Mouse (Mus musculus) forebrain, postnatal 0 days (tissue): ENCODE results near the gene Olfr1385. TPM values are rescaled to one million over a fixed set of nuclear protein-coding genes. Genes with fewer than 3 reads are reported as not detected.
"Not testable (repeated sequence)": the region's sequence is repeated elsewhere in the genome, so short reads cannot be mapped to it uniquely, and the experiment has no call there.

Experiments
- ATAC-seq: fragments of 200-750 bp; cut with Nextera tagmentation; 2 replicates; pipeline ENCODE4 v1.8.0; 2017; ENCODE audit warnings: mild to moderate bottlenecking, moderate library complexity
- DNase-seq: peaks from one replicate; pipeline ENCODE4 v3.0.0-alpha.2; 2015
- H3K27ac ChIP-seq: fragments of 300-500 bp; sonication (generic); 2 replicates; pipeline ENCODE4 v1.5.1; 2014; ENCODE audit warnings: low read depth, mild to moderate bottlenecking, antibody characterized with exemption, low read length, moderate library complexity, mixed read lengths
- H3K27me3 ChIP-seq: fragments of 300-500 bp; sonication (generic); 2 replicates; pipeline ENCODE4 v1.6.1; 2014; ENCODE audit warnings: mild to moderate bottlenecking, low read length, mixed read lengths; ENCODE audit not compliant: insufficient read depth
- H3K36me3 ChIP-seq: fragments of 300-500 bp; sonication (generic); 2 replicates; pipeline ENCODE4 v1.6.1; 2014; ENCODE audit warnings: mild to moderate bottlenecking, moderate library complexity; ENCODE audit not compliant: insufficient read depth
- H3K4me1 ChIP-seq: fragments of 300-500 bp; sonication (generic); 2 replicates; pipeline ENCODE4 v1.6.1; 2014; ENCODE audit warnings: antibody characterized with exemption; ENCODE audit not compliant: insufficient read depth
- H3K4me2 ChIP-seq: fragments of 300-500 bp; sonication (generic); 2 replicates; pipeline ENCODE4 v1.6.1; 2014; ENCODE audit warnings: low read depth, mild to moderate bottlenecking, moderate library complexity
- H3K4me3 ChIP-seq: fragments of 300-500 bp; sonication (generic); 2 replicates; pipeline ENCODE4 v1.5.1; 2014; ENCODE audit warnings: low read depth, low read length, mixed read lengths
- H3K9ac ChIP-seq: fragments of 300-500 bp; sonication (generic); 2 replicates; pipeline ENCODE4 v1.6.1; 2014; ENCODE audit warnings: mild to moderate bottlenecking
- H3K9me3 ChIP-seq: fragments of 300-500 bp; sonication (generic); 2 replicates; pipeline ENCODE4 v1.6.1; 2016; ENCODE audit warnings: low read length
- CTCF ChIP-seq: sonication (generic); IDR thresholded peaks from 2 replicates; pipeline ENCODE4 v1.5.1; 2016; ENCODE audit warnings: antibody characterized with exemption, control low read depth, low read depth
- WGBS: fragments of 180-500 bp; shearing (Covaris S2); extraction: QIAGEN DNeasy Blood & Tissue Kit; methylation state at CpG from one replicate; pipeline ENCODE4 v1.1.7; 2014; 5-methylcytosine and 5-hydroxymethylcytosine counted together
- polyA plus RNA-seq: library from polyadenylated mRNA; unstranded; fragments of >200 nt; fragmentation: Nextera tagmentation; extraction: Ambion mirVana; gene quantifications from 2 replicates; pipeline ENCODE4 v1.2.1, GENCODE M21; 2015
- total RNA-seq: library from RNA; depleted of rRNA; stranded (reverse); fragments of >200 nt; gene quantifications from 2 replicates; pipeline ENCODE4 v1.2.3, GENCODE M21; 2014; rRNA removed

Olfr1385 gene
- total and polyA plus RNA-seq, 2 experiments from 2014 or later: 0.05 TPM; not detected in 1

DNA sequence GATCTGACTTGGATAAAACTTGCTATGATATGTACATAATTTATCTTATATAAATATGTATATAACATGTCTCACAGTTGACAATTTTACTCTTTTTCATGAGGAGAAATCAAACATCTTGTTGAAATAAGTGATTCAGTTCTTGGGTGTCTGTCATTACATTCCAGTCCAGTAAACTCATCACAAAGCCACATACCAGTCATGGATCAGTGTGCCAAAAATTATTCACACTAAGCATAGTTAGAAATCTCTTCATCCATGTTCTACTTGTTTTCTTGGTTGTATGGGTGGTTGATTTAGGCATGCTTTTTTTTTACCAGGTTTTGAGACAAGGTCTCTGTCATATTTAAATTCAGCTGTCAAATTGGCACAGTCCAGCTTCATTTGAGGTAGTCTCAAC lies 43.9 kb downstream of the Olfr1385 start:
- no peak for ATAC-seq
- H3K9ac ChIP-seq: no peak overlapping the region
- no peaks in the 10 kb centered on the region for H3K4me1 ChIP-seq
- no peak overlapping the region for H3K27ac ChIP-seq
- no peaks in the 10 kb centered on the region for H3K27me3 ChIP-seq
- TF ChIP-seq CTCF: no peak
- H3K9me3 ChIP-seq: no peaks in the 10 kb centered on the region
- H3K4me2 ChIP-seq: no peak overlapping the region
- DNase-seq: no peak
- H3K36me3 ChIP-seq: no peaks in the 10 kb centered on the region
- H3K4me3 ChIP-seq: no peak overlapping the region

DNA sequence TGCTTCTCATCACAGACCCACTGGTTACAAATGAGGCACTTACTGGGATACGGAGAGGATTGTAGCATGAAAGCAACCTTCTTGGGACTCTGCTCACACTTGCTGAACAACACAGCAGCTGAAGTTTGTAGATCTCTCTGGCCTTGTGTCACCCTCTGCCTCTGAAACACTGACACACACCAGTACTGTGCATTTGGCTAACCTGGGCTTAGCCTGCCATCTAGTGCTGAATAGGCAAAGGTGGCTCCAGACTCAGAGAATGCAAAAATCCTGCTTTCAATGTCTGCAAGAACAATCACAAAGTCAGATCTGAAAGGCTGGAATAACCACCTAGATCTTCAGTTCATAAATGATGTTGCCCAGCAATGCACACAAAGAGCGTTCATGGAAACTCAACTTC lies 47.8 kb downstream of the Olfr1385 start:
- not testable (repeated sequence) for H3K4me2 ChIP-seq, H3K4me3 ChIP-seq, H3K4me1 ChIP-seq, H3K27ac ChIP-seq, H3K36me3 ChIP-seq, H3K9ac ChIP-seq, H3K27me3 ChIP-seq, H3K9me3 ChIP-seq
- peak; percentile 65 for TF ChIP-seq CTCF
- 83% methylated on average over 2 of the region's 2 CpGs for WGBS
- peak; percentile 50 for DNase-seq
- ATAC-seq: peak; percentile 84

DNA sequence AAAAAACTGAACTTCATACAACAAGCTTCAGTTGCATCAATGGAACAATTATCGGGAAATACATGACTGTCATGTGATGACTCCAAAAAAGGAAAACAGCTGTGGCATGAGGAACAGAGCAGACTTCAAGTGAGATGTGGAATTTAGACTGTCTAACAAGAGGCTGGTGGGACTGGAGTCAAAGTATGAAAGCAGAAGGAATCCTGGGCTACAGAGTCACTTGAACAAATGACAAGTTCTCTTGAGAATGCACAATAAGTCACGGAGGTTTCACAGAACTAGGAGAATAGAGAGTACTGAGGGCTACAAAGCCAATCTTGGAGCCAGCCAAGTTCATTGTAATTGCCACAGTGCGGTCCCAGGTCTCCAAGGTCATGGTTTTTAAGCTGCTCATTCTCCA lies 54.3 kb downstream of the Olfr1385 start, which contains the start of gene Olfr1381:
TSS of gene Olfr1381 (plus strand) at position 301 of the 400 bp plus-strand sequence.
- not testable (repeated sequence) for H3K4me3 ChIP-seq, H3K36me3 ChIP-seq, H3K9ac ChIP-seq, DNase-seq, H3K27ac ChIP-seq, H3K27me3 ChIP-seq, H3K4me2 ChIP-seq, H3K4me1 ChIP-seq, ATAC-seq, H3K9me3 ChIP-seq
- WGBS: 69% methylated on average over 3 of the region's 3 CpGs

Other genes starting within 250 kb of the Olfr1385 start
- gene Mgat1, start 244.9 kb upstream of the Olfr1385 start, total RNA-seq: 63.3 and 75.7 TPM in 2 replicates
- gene Mgat1, start 244.9 kb upstream of the Olfr1385 start, polyA plus RNA-seq: 25.3 and 28.1 TPM in 2 replicates
- gene Olfr1393, start 210.8 kb upstream of the Olfr1385 start, total RNA-seq: 0.08 and 0.48 TPM in 2 replicates
- 0.10 TPM in 1 of 2 replicates, not detected in the other for gene Olfr1393, start 210.8 kb upstream of the Olfr1385 start, polyA plus RNA-seq
- 0.31 and 0.95 TPM in 2 replicates for gene Olfr1392, start 203.8 kb upstream of the Olfr1385 start, total RNA-seq
- gene Olfr1392, start 203.8 kb upstream of the Olfr1385 start, polyA plus RNA-seq: 0.12 TPM in 1 of 2 replicates, not detected in the other
- gene Olfr10, start 184.3 kb upstream of the Olfr1385 start, total RNA-seq: 0.10 TPM in 1 of 2 replicates, not detected in the other
- not detected in 2 replicates for gene Olfr10, start 184.3 kb upstream of the Olfr1385 start, polyA plus RNA-seq
- gene Olfr1391, start 166.3 kb upstream of the Olfr1385 start, total RNA-seq: not detected in 2 replicates
- gene Olfr1391, start 166.3 kb upstream of the Olfr1385 start, polyA plus RNA-seq: not detected in 2 replicates
- not detected in 2 replicates for gene Olfr1390, start 153.9 kb upstream of the Olfr1385 start, total RNA-seq
- gene Olfr1390, start 153.9 kb upstream of the Olfr1385 start, polyA plus RNA-seq: not detected in 2 replicates
- not detected in 2 replicates for gene Olfr1389, start 66.0 kb upstream of the Olfr1385 start, total RNA-seq
- not detected in 2 replicates for gene Olfr1389, start 66.0 kb upstream of the Olfr1385 start, polyA plus RNA-seq
- 0.05 TPM in 1 of 2 replicates, not detected in the other for gene Olfr1388, start 52.4 kb upstream of the Olfr1385 start, total RNA-seq
- 0.04 TPM in 1 of 2 replicates, not detected in the other for gene Olfr1388, start 52.4 kb upstream of the Olfr1385 start, polyA plus RNA-seq
- not detected in 2 replicates for gene Olfr1387, start 33.7 kb upstream of the Olfr1385 start, total RNA-seq
- gene Olfr1387, start 33.7 kb upstream of the Olfr1385 start, polyA plus RNA-seq: not detected in 2 replicates
- gene Olfr1386, start 24.0 kb upstream of the Olfr1385 start, total RNA-seq: not detected in 2 replicates
- gene Olfr1386, start 24.0 kb upstream of the Olfr1385 start, polyA plus RNA-seq: not detected in 2 replicates
- gene Olfr1384, start 17.7 kb downstream of the Olfr1385 start, total RNA-seq: not detected in 2 replicates
- gene Olfr1384, start 17.7 kb downstream of the Olfr1385 start, polyA plus RNA-seq: not detected in 2 replicates
- not detected in 2 replicates for gene Olfr1383, start 30.6 kb downstream of the Olfr1385 start, total RNA-seq
- gene Olfr1383, start 30.6 kb downstream of the Olfr1385 start, polyA plus RNA-seq: not detected in 2 replicates
- not detected in 2 replicates for gene Olfr1382, start 39.2 kb downstream of the Olfr1385 start, total RNA-seq
- gene Olfr1382, start 39.2 kb downstream of the Olfr1385 start, polyA plus RNA-seq: not detected in 2 replicates
- gene Olfr1381, start 54.4 kb downstream of the Olfr1385 start, total RNA-seq: not detected in 2 replicates
- gene Olfr1381, start 54.4 kb downstream of the Olfr1385 start, polyA plus RNA-seq: not detected in 2 replicates
- gene Olfr1380, start 67.8 kb downstream of the Olfr1385 start, total RNA-seq: not detected in 2 replicates
- gene Olfr1380, start 67.8 kb downstream of the Olfr1385 start, polyA plus RNA-seq: not detected in 2 replicates
- 2.2 and 2.9 TPM in 2 replicates for gene Flt4, start 120.2 kb downstream of the Olfr1385 start, total RNA-seq
- gene Flt4, start 120.2 kb downstream of the Olfr1385 start, polyA plus RNA-seq: 1.0 and 1.1 TPM in 2 replicates
- 2.7 TPM in 1 of 2 replicates, not detected in the other for gene Scgb3a1, start 174.5 kb downstream of the Olfr1385 start, total RNA-seq
- gene Scgb3a1, start 174.5 kb downstream of the Olfr1385 start, polyA plus RNA-seq: 0.44 TPM in 1 of 2 replicates, not detected in the other
- gene Cnot6, start 223.7 kb downstream of the Olfr1385 start, total RNA-seq: 45.4 and 63.9 TPM in 2 replicates
- 19.4 and 31.9 TPM in 2 replicates for gene Cnot6, start 223.7 kb downstream of the Olfr1385 start, polyA plus RNA-seq